Mouse (Mus musculus) E14TG2a.4 (cell line): ENCODE data around the gene Ttyh1.

Source experiments
- CTCF ChIP-seq: conservative IDR thresholded peaks from 2 replicates; pipeline ENCODE4 v1.5.1; 2014; ENCODE audit warnings: low read length
- POU5F1 ChIP-seq: IDR thresholded peaks from 2 replicates; pipeline ENCODE4 v1.6.1; 2014; ENCODE audit warnings: low read length, borderline replicate concordance

GRCm38 (mm10) chr7:4119976-4120921, 1.0 kb downstream of the Ttyh1 start:
- TF ChIP-seq CTCF: no peak
- TF ChIP-seq POU5F1: no peak
